Mouse (Mus musculus): ENCODE measurements around the gene Rnd2. TPM values are rescaled to one million over a fixed set of nuclear protein-coding genes. Genes with fewer than 3 reads are reported as not detected.
"Not testable (repeated sequence)": the region's sequence is repeated elsewhere in the genome, so short reads cannot be mapped to it uniquely, and the experiment has no call there.

Rnd2 gene
- total RNA-seq, 2 experiments from 2014 or later = 9.8 to 14.9 TPM

DNA sequence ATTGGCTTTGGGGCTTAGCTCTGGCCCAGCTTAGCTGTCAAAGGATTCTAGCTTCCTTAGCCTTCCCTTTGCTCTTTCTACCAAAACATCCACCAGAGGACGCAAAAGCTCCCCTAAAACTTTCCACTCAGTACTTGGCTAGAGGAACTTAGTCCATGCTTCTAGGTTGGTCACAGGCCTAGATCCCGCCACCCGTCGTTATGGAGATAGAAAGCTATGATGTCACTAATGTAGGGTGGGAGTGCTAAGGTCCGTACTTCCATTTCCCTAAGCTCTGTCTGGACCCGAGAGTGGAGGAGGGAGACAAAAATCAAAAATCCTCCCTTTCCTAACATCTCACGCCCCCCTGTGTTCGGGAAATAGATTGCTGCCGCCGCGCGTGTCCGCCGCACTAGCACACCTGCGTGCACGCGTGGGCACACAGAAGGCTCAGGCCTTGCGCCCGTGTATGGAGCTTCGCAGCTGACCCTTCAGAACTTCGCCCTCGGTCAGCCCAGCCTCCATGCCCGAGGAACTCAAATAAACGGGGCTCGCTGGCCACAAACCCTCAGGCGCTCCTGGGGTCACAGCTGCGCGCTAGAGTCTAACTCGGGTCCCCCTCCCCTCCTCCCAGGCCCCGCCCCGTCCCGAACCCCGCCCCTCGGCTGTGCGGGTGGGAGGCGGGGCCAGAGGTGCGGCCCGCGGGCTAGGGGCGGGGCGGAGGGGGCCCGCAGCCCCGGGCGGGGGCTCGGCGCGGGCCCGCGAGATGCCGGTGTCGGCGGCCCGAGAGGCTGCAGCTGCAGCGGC is 2.9 kb downstream of the Rnd2 start:
- DNase-seq (ENCODE audit: low spot score in 2 of 2) = peak; percentile 65 to 75

DNA sequence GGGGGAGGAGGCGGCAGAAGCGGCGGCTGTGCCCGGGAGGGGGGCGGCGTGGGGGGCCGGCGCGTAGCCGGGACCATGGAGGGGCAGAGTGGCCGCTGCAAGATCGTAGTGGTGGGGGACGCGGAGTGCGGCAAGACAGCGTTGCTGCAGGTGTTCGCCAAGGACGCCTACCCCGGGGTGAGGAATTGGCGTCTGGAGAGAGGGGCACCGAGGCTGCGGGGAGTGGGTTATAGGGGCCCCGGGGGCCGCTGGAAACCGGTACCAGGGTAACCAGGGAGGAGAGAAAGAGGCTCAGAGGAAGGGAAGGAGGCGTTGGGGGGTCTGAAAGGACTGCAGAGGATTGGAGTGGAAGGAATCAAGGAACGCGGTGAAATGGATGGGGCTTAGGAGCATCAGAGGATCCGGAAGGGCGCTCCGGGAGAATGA is 3.5 kb downstream of the Rnd2 start:
- DNase-seq (ENCODE audit: low spot score in 2 of 2) = no peak

DNA sequence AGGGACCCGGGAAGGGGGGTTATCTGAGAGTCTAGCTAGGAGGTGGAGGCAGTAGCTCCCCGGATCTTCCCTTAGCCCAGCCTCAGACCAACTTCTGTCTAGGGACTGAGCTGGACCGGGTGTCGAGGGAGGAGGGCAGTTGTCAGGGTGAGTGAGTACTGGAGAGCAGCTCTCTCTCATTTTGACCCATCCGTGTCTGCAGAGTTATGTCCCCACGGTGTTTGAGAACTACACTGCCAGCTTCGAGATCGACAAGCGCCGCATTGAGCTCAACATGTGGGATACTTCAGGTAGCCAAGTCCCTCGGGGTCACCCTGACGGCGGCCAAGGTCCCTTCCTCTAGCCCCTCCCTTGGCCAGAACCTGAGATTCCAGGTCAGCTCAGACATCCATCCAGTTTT is 3.9 kb downstream of the Rnd2 start:
- peak in 1 of 2 experiments; percentile 28 for DNase-seq (ENCODE audit: low spot score in 2 of 2)

DNA sequence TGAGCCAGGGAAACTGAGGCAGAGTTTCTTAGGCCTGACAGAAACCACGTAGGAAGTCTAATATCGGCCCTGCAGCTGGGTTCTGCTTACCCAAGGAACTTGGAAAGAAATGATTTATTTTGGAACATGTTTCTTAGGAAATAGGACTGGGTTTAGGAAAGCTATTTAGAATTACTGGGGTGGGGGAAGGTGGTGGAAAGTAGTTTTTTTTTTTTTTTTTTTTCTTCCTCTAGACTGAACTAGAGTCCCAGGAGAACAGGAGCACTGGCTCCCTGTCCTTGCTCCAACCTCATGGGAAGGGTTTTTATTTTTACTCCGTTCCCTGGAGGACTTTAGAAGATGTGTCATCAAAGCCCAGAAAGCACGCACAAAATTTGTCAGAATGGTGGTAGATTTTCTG is 4.4 kb downstream of the Rnd2 start:
- no peak for DNase-seq (ENCODE audit: low spot score in 2 of 2)

DNA sequence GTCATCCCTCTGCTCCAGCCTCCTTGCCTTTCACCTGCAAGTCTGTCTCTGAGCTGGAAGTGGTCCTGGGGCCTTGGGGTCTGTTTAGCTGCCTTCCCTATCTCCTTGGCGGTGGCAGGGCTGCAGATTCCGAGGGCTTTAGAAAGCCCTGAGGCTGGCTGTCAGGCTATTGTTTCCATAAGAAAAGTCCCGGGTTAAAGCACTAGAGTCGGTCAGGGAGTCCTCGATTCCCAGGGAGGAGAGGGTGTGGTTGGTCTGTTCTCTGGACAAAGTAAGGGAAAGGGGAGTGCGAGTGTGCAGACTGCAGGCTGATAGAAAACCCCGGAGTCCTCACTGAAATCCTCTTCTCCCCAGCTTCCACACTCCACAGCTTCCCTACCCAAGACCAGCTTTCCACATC is 5.4 kb downstream of the Rnd2 start:
- no peak for DNase-seq (ENCODE audit: low spot score in 2 of 2)

DNA sequence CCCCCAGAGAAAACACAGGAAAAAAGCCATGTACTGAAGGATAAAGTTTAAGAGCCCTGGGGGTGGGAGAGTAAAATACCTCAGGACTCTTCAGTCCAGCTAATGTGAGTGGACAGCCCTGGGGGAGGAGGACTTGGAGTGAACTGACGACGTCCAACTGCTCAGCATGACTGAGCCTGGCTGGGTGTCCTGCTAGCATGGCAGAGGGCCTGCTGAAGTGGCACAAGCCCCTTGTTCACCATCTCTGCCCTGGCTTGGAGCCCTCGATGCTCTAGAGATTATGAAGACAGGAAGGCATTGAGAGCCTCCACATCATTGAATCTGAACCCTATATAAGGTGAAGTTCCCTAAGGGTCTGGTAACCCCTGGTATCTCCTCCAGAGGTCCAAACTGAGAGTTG is 7.1 kb downstream of the Rnd2 start:
- DNase-seq (ENCODE audit: low spot score in 2 of 2) = no peak

DNA sequence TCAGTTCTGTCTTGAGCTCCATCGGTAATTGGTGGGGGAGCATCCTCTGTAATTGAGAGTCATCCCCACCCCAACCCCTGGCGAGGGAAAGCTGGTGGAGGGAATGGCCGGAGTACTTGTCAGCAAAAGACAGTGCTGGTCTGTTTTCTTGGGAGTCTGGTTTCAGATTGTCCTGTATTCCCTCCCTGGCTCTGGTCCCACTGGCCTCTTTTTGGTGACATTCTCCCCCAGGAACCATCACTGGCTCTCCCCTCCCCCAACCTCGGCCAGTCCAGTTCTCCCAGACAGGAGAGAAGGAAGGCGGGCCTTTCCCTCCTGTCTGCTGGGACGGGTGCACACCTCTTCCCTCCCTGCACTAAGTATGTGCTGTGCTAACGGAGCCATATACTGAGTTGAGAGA is 7.5 kb downstream of the Rnd2 start:
- DNase-seq (ENCODE audit: low spot score in 2 of 2) = no peak

DNA sequence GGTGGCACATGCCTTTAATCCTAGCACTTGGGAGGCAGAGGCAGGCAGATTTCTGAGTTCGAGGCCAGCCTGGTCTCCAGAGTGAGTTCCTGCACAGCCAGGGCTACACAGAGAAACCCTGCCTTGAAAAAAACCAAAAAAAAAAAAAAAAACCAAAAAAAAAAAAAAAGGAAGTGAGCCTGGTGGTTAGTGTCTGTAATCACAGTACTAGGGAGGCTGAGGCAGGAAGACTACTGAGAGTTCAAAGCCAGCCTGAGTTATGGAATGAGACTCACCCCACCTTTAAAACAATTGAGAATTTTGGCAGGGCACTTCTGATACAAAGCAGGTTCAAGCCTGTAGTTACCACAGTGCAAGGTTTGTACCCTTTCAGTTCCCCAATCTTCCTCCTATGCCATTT is 8.9 kb downstream of the Rnd2 start:
- not testable (repeated sequence) for DNase-seq (ENCODE audit: low spot score in 2 of 2)

DNA sequence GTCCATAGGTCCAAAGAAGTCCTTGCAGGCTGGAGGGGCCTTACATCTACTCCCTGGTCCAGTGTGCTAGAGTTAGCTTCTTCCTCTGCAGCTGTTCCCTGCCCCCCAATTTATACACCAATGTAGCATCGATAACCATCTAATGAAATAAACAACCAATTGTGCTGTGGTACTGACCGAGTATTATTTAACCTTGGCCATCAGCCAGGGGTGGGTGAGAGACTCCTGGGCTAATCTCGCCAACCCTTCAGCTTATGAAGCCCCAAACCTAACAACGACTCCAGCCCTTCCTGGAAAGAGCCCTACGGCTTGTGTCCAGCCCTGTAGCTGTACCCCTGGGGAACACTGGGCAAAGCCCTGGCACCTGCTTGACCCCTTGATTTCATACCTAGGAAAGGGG is 9.5 kb downstream of the Rnd2 start:
- DNase-seq (ENCODE audit: low spot score in 2 of 2) = no peak

DNA sequence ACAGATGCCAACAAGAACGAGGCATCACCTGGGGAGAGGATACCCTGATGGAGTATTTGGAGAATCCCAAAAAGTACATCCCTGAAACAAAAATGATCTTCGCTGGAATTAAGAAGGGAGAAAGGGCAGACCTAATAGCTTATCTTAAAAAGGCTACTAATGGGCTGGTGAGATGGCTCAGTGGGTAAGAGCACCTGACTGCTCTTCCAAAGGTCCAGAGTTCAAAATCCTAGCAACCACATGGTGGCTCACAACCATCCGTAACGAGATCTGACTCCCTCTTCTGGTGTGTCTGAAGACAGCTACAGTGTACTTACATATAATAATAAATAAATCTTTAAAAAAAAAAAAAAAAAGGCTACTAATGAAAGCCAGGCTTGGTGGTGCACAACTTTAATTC is 11.6 kb downstream of the Rnd2 start:
- DNase-seq (ENCODE audit: low spot score in 2 of 2) = not testable (repeated sequence)

DNA sequence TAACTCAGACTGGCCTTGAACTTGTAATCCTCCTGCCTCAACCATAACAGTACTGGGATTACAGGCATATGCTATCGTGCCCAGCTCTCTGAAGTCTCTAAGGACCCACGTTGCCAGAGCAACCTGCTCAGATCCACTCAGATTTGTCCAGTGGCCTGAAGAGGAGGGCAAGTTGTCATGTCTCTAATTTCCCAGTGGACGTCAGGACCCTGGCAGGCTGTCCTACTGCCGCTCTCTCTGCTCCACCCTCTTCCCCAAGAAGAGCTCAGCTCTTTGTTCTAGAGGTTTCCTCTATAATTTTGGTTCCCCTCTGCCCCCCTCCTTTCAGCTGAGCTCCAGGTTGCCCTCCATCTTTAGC is 12.4 kb downstream of the Rnd2 start:
- no peak for DNase-seq (ENCODE audit: low spot score in 2 of 2)

DNA sequence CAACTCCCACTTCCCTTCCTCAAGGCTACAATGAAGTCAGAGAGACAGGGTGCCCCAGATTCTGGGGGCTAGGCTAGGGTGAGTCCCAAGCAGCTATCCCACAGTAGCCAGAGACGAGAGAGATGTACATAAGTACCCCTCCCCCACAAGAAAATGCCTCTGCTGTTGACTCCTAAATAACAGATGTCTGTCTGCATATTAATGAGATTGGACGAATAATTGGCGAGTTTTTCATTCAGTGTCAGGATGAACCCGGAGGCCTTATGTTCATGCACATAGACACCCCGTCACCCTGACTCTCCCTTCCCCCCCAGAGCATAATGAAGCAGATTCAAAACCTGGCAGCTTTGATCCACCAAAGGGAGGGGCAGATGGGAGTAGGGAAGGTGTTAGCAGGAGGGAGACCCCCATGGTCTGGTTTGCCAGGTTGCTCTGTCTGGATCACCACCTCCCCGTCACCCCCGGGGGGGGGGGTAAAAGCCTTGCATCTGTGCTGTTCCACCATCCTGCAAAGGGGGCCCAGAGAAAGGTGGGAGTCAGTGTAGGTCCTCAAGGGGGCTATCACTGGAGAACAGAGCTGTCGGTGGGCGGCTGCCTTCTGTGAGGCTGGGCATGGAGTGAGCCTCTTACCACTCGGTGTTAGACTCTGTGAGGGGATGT is 12.9 kb downstream of the Rnd2 start:
- no peak for DNase-seq (ENCODE audit: low spot score in 2 of 2)

DNA sequence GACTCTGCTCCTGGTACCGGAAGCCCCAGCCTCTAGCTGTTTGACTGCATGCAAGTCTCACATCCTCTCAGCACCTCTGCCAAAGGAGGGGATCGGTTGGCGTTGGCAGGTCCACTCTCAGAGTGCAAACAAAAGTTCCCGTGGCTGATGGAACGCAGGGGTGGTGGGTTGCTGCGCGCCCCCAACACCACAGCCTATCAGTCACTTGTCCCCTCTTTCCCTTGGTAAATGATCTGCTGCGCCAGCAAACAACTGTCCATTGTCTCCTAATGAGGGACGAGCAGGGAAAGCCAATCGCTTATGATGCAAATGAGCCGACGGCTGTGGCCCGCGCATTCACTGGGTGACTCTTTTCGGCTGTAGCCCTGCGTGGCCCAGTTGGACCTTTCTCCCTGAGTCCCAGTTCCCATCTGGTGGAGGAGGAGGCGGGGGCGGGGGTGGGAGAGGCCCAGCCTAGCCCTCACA is 14.4 kb downstream of the Rnd2 start:
- no peak for DNase-seq (ENCODE audit: low spot score in 2 of 2)

DNA sequence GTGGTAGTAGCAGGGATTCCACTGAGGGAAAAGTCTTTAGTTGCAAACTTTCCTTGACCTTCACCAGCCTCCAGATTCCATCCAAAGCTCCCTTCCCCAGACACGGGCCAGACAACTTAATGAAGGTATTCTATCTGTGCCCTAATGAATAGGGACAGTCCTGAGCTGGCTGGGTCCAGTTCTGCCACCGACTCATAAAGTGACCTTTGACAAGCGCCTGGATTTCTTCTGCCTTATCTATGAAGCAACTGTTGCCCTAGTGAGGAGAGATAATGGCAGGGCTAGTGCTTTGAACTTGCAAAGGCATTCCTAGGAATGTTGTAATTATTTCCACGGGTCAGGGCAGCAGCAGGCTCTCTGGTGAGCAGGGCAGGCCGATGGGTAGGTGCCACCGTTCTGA is 16.1 kb downstream of the Rnd2 start:
- no peak for DNase-seq (ENCODE audit: low spot score in 2 of 2)

DNA sequence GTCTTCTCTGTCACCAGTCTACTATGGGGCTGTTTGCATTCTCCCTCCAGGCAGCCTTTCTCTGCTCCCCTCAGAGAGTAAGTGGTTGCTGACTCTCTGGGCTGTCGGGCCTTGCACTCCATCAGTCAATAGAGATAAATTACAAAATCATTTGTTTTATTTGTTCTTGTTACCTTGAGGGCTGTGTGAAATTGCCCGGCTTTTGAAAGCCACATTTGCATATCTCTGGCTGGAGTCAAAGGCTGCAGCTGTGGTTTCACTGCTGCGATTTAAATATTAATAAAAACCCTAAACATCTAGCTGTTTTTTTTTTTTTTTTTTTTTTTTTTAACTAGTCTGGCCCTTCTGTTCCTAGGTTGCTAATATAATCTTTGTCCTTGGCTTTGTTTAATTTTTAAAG is 19.0 kb downstream of the Rnd2 start:
- no peak for DNase-seq (ENCODE audit: low spot score in 2 of 2)

DNA sequence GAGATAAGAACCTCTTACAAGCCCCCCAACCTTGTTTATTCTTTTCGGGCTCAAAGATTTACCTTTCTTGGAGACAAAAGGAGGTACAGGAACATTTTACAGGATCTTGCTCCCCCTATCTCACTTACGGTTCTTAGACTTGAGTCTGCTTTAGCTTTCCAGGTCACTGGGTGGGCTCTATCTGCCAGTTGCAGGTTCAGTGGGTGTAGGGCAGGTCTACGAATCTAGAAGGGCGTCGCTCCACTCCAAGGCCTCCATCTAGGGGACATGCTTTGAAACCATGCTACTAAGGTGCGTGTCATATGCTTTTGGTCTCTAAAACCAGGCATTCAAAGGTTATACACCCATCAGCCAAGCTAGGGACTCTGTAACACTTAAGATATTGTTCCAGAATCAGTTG is 19.4 kb downstream of the Rnd2 start:
- no peak for DNase-seq (ENCODE audit: low spot score in 2 of 2)

DNA sequence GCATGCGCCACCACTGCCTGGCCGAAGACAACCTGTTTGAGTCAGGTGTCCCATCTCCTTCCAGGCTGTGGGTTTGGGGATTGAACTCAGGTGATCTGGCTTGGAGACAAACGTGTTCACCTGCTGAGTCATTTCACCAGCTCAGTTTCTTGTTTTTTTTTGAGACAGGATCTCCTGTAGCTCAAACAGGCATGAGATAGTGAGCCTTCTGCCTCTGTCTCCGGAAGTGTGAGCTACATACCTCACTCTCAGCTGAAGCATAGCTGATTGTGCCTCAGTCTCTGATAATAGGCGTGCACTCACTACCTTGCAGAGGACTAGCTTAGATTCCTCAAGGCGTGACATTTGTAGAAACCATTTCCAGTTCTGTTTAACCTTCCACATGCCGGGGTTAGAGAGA is 20.0 kb downstream of the Rnd2 start:
- DNase-seq (ENCODE audit: low spot score in 2 of 2) = no peak

DNA sequence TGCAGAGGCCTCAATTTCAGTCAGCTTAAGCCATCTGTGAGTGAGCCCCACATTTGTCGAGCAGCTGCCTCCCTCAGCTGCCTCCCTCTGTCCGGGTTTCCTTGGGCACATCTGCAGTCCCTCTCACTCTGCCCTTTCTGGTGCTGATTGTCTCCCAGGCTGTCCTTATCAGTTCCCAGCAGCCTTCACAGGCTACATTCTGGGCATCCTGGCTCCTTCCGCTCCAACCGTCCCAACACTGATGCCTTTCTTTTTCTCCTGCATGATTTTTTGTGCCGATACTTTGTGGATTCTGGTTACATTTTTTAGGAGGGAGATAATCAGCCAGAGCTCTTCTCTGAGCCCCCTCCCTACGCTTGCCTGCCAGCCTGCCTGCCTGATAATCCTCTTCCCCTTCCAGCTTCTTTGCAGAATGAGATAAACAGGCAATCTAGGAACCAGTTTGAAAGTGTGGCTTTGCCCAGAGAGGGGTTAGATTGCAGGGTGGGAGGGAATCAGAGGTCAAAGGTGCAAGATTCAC is 20.8 kb downstream of the Rnd2 start:
- DNase-seq (ENCODE audit: low spot score in 2 of 2) = no peak

DNA sequence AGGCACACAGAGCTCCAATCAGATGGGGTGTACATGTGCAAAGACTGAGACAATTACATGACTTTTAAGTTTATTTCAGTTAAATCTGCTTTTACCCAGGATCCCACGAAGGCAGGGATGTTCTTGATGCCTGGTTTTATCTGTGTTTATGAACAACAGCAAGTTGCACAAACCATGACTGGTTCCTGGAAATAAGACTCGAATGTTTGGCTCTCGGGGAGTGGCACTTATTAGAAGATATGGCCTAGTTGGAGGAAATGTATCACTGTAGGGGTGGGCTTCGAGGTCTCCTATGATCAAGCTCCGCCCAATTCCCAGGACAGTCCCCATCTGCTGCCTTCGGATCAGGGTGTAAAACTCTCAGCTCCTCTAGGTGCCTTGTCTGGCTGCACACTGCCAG is 21.3 kb downstream of the Rnd2 start:
- DNase-seq (ENCODE audit: low spot score in 2 of 2) = no peak

DNA sequence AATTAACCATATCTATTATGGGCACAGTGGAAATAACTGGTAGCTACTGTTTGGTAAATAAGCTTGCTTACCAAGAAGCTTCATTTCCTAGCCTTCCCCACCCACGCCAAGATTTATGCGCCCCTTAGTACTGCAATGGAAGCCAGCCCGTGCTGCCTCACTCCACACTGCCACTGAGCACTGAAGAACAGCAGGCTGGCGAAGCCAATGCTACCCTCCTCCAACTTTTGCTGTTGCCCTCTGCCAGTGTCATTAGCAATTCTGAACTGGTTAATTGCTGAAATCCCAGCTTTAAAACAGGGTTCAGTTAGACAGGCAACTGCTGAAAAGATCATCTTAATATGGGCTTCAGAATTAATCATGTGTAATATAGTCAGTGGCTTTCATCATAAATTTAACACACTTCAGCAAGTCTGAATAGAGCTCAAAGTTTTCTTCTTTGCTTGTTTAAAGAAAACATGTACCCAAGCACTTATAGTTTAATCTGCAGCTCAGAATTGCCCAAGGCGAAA is 41.5 kb downstream of the Rnd2 start:
- DNase-seq (ENCODE audit: low spot score in 2 of 2) = no peak

DNA sequence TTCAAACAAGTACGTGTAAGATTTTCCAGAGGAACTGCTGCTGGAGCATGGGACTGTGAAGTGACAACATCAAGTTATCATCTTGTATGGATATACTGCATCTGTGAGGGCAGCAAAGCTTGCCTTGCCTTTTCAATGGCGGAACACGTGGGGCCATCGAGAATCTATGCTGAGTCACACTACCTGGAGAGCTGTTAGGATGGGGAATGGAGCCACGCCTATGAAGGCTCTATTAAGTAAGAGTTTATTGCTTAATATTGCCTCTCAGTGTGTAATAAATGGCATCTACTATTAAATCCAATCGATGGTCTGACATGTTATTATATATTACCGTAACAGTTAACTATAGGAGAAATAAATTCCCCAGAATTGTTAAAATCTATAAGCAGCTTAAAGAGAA is 42.3 kb downstream of the Rnd2 start:
- no peak for DNase-seq (ENCODE audit: low spot score in 2 of 2)

DNA sequence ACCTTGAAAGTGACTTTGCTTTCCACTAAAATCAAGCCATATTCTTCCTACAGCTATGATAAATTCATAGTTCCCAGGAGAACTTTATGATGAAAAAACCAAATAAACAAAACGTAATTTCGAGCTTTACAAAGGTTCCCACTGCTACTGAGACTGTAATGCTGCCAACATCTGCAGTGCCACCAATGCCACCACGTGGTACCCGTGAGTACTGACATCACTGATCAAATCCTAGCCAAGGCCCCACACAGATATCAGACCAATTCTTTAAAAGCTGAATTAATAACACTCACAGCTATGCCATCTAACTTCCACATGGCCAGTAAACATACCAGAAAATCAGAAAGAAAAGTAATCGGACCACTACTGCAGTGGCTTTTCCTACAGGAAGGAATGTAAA is 54.1 kb downstream of the Rnd2 start:
- DNase-seq (ENCODE audit: low spot score in 2 of 2) = peak in 1 of 2 experiments; percentile 7
